Mouse (Mus musculus): Measurements from ENCODE around the gene Acads. TPM values are rescaled to one million over a fixed set of nuclear protein-coding genes. Genes with fewer than 3 reads are reported as not detected.
"Not testable (repeated sequence)": the region's sequence is repeated elsewhere in the genome, so short reads cannot be mapped to it uniquely, and the experiment has no call there.

The Acads gene
- polyA plus RNA-seq, 1 experiment from 2014 or later = 21.6 TPM

DNA sequence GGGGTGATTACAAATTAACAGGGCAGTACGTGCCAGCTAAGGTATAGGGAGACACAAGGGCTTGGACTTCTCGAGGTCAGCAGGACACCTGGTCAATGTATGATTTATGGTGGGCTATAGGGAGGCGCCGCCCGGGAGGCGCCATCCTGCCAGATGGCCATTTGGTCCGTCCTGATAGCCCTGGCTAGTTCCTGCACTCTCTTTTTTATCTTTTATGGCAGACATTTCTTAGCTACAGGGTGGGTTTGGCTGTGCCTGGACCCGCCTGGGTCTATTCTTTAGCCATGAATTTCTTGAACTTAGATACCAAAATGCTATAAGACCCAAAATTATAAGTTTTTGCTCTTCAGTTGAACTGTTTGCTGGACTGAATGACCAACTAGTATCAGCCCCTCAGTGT, 45.8 kb downstream of the Acads start:
- WGBS = 85% methylated on average over 8 of the region's 8 CpGs
- not testable (repeated sequence) for H3K4me1 ChIP-seq (ENCODE audit: control insufficient read depth, insufficient read depth, low read length); H3K27me3 ChIP-seq (ENCODE audit: control insufficient read depth, insufficient read depth, low read length); H3K4me2 ChIP-seq; H3K9ac ChIP-seq (ENCODE audit: low read length); DNase-seq (ENCODE audit: low spot score, missing footprints); ATAC-seq (ENCODE audit: low FRiP score); H3K9me3 ChIP-seq (ENCODE audit: control insufficient read depth, low read length); H3K4me3 ChIP-seq (ENCODE audit: low read depth, low read length); H3K36me3 ChIP-seq (ENCODE audit: control insufficient read depth, insufficient read depth, low read length); H3K27ac ChIP-seq (ENCODE audit: low read depth, low read length)

DNA sequence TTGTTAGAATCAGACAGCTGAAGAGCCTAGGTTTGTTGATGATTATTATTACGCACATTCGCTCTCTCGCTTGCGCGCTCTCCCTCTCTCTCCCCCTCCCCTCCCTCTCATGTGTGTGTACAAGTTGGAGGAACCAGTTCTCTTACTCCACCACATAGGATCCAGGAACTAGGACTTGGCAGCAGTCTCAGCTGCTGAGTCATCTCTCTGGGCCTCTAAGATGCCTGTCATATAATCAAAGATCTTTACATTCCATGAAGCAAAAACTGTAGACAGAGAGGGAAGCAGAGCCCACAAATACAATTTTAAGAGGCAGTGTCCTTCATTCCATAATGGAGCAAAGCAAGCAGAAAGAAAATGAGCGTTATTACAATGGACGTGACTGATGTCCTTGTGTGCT, 47.0 kb downstream of the Acads start:
- Histone ChIP-seq H3K27ac (ENCODE audit: low read depth, low read length) (no peak overlapping the region), H3K9ac (ENCODE audit: low read length) (no peak overlapping the region), H3K4me2 (no peak overlapping the region), H3K36me3 (ENCODE audit: control insufficient read depth, insufficient read depth, low read length) (0 out of 2 replicates have a peak, but pooled peaks cover 3% of the 10 kb centered on the region), H3K4me1 (ENCODE audit: control insufficient read depth, insufficient read depth, low read length) (no peaks in the 10 kb centered on the region), H3K9me3 (ENCODE audit: control insufficient read depth, low read length) (no peaks in the 10 kb centered on the region), H3K4me3 (ENCODE audit: low read depth, low read length) (no peak overlapping the region), H3K27me3 (ENCODE audit: control insufficient read depth, insufficient read depth, low read length) (no peaks in the 10 kb centered on the region)
- 98% methylated on average over 7 of the region's 7 CpGs for WGBS
- no peak for ATAC-seq (ENCODE audit: low FRiP score)
- DNase-seq (ENCODE audit: low spot score, missing footprints) = no peak

DNA sequence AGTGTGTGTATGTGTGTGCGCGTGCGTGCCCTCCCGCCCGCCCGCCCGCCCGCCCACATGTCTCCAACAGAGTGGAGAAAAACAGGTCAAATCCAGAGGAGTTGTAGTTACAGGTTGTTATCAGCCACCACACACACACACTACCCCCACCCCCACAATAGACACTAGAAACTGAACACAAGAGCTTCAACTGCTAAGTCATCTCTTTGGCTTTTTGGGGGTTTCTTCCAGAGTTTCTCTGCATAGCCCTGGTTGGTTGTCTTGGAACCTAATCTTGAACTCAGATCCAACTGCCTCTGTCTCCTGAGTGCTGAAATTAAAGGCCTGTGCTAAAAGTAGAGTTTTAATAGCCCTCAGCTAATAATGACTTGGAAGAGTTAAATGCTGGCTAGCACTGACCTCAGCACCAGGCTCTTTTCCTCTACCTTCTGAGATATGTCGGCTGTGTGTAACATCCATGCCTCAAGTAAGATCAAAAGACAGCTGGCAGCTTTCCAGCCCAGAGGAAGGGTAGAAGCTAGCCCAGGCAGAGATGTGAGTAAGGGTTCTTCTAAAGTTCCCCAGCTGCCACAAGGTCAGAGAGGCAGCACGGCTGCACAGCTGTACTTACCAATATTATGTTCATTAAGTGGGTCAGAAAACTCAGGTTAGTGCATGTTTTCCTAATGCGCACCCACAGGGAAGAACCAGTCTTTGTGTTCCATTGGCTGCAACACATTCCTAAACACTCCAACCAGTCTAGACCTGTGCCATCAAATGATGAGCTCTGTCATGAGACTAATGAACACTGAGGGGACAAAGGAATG, 47.8 kb downstream of the Acads start:
- DNase-seq (ENCODE audit: low spot score, missing footprints) (no peak), ATAC-seq (ENCODE audit: low FRiP score) (no peak)
- no peaks in the 10 kb centered on the region for H3K9me3 ChIP-seq (ENCODE audit: control insufficient read depth, low read length)
- WGBS = 95% methylated on average over 11 of the region's 11 CpGs
- H3K4me2 ChIP-seq = no peak overlapping the region
- no peaks in the 10 kb centered on the region for H3K27me3 ChIP-seq (ENCODE audit: control insufficient read depth, insufficient read depth, low read length)
- 0 out of 2 replicates have a peak, but pooled peaks cover 3% of the 10 kb centered on the region for H3K36me3 ChIP-seq (ENCODE audit: control insufficient read depth, insufficient read depth, low read length)
- no peak overlapping the region for H3K4me3 ChIP-seq (ENCODE audit: low read depth, low read length)
- no peak overlapping the region for H3K27ac ChIP-seq (ENCODE audit: low read depth, low read length)
- no peaks in the 10 kb centered on the region for H3K4me1 ChIP-seq (ENCODE audit: control insufficient read depth, insufficient read depth, low read length)
- no peak overlapping the region for H3K9ac ChIP-seq (ENCODE audit: low read length)

DNA sequence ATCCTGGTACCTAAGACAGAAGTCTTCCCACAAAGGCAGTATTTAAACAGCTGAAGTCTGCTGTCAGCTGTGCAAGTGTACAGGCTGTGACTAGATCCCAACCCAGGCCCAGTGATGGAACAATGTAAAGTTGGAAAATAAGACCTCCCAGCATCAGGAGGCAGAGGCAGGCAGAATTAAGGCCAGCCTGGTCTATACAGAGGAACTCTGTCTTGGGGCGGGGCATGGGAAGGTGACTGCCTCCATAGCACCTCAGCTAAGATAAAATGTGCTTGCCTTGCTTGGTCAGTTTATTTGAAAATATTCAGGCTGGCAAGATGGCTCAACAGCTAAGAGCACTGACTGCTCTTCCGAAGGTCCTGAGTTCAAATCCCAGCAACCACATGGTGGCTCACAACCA, 48.7 kb downstream of the Acads start:
- ATAC-seq (ENCODE audit: low FRiP score) = no peak
- Histone ChIP-seq H3K4me2 (no peak overlapping the region), H3K9ac (ENCODE audit: low read length) (no peak overlapping the region), H3K36me3 (ENCODE audit: control insufficient read depth, insufficient read depth, low read length) (no peaks in the 10 kb centered on the region), H3K27me3 (ENCODE audit: control insufficient read depth, insufficient read depth, low read length) (no peaks in the 10 kb centered on the region), H3K4me1 (ENCODE audit: control insufficient read depth, insufficient read depth, low read length) (no peaks in the 10 kb centered on the region), H3K9me3 (ENCODE audit: control insufficient read depth, low read length) (no peaks in the 10 kb centered on the region), H3K27ac (ENCODE audit: low read depth, low read length) (no peak overlapping the region), H3K4me3 (ENCODE audit: low read depth, low read length) (no peak overlapping the region)
- no peak for DNase-seq (ENCODE audit: low spot score, missing footprints)
- 98% methylated on average over 2 of the region's 2 CpGs for WGBS

DNA sequence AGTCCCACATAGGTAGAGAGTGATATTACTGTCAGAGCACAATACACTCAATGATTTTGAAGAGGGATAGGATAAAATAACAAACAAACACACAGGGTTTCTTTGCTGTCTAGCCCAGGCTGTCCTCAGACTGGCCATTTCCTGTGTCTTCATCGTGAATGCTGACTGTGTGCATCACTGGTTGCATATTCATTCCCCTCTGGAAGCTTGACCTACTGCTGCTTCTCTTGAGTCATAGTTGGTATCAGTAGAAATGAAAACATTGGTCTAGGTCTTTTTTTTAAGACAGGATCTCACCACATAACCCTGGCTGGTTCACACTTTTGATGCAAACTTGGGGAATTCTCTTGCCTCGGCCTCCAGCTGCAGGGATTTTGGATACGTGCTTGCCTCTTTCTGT, 49.5 kb downstream of the Acads start:
- ATAC-seq (ENCODE audit: low FRiP score) = no peak
- no peak for DNase-seq (ENCODE audit: low spot score, missing footprints)
- H3K4me2 ChIP-seq = no peak overlapping the region
- H3K4me3 ChIP-seq (ENCODE audit: low read depth, low read length) = no peak overlapping the region
- no peak overlapping the region for H3K27ac ChIP-seq (ENCODE audit: low read depth, low read length)
- no peaks in the 10 kb centered on the region for H3K36me3 ChIP-seq (ENCODE audit: control insufficient read depth, insufficient read depth, low read length)
- 88% methylated on average over 3 of the region's 3 CpGs for WGBS
- H3K9ac ChIP-seq (ENCODE audit: low read length) = no peak overlapping the region
- no peaks in the 10 kb centered on the region for H3K27me3 ChIP-seq (ENCODE audit: control insufficient read depth, insufficient read depth, low read length)
- H3K4me1 ChIP-seq (ENCODE audit: control insufficient read depth, insufficient read depth, low read length) = no peaks in the 10 kb centered on the region
- H3K9me3 ChIP-seq (ENCODE audit: control insufficient read depth, low read length) = no peaks in the 10 kb centered on the region

DNA sequence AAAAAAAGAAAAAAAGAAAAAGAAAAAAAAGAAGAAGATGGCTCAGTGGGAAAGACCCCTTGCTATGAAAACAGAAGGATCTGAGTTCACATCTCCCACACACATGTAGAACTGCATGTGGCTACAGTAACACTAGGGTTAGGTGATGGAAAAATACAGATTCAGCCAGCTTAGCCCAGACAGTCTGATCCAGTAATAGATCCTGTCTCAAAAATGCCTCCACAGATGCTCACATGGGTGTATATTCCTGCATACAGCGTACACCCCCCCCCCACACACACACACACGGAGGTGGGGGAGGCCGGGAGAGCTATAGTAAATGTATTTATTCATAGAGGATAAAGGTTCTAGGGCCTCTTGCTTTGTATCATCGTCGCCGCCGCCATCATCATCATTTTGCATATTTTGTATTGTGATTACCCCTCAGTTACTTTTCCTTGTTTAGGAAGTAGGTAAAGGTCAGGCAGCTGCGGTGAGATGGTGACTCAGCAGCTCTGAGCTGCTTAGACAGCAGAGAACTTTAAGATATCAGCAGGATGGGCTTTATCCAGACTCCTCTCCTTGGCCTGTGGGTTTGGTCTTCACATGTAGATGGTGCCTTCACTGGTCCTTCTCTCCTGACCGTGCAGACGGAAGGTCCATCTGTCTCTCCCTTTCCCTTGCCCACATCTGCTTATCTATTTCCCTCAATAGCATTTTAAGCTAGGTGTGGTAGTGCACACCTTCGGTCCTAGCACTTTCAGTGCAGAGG, 50.3 kb downstream of the Acads start:
- WGBS = 96% methylated on average over 11 of the region's 11 CpGs
- Histone ChIP-seq H3K36me3 (ENCODE audit: control insufficient read depth, insufficient read depth, low read length) (no peaks in the 10 kb centered on the region), H3K27ac (ENCODE audit: low read depth, low read length) (no peak overlapping the region), H3K4me2 (no peak overlapping the region), H3K9me3 (ENCODE audit: control insufficient read depth, low read length) (no peaks in the 10 kb centered on the region), H3K9ac (ENCODE audit: low read length) (no peak overlapping the region), H3K4me1 (ENCODE audit: control insufficient read depth, insufficient read depth, low read length) (no peaks in the 10 kb centered on the region), H3K27me3 (ENCODE audit: control insufficient read depth, insufficient read depth, low read length) (no peaks in the 10 kb centered on the region), H3K4me3 (ENCODE audit: low read depth, low read length) (no peak overlapping the region)
- no peak for ATAC-seq (ENCODE audit: low FRiP score)
- DNase-seq (ENCODE audit: low spot score, missing footprints) = no peak

DNA sequence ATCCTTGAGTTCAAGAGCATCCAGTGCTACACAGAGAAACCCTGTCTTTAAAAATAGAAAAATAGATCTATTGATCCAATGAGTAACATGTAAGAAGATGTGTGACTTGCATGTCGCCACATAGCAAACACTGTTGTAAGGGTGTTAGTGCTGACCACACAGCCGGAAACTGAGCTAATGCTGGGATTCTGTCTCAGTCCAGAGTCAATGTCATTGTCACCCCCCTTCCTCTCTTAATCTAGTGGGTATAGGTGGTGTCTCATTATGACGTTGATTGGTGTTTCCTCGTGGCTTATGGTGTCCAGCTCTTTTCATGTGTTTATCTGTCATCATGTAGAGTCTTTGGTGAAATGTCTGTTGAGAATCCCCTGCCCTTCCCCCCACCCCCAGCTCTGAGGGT, 52.9 kb downstream of the Acads start:
- Histone ChIP-seq H3K27ac (ENCODE audit: low read depth, low read length) (no peak overlapping the region), H3K4me2 (no peak overlapping the region), H3K27me3 (ENCODE audit: control insufficient read depth, insufficient read depth, low read length) (no peaks in the 10 kb centered on the region), H3K4me1 (ENCODE audit: control insufficient read depth, insufficient read depth, low read length) (no peaks in the 10 kb centered on the region), H3K4me3 (ENCODE audit: low read depth, low read length) (no peak overlapping the region), H3K9ac (ENCODE audit: low read length) (no peak overlapping the region), H3K36me3 (ENCODE audit: control insufficient read depth, insufficient read depth, low read length) (no peaks in the 10 kb centered on the region), H3K9me3 (ENCODE audit: control insufficient read depth, low read length) (no peaks in the 10 kb centered on the region)
- WGBS = 85% methylated on average over 4 of the region's 4 CpGs
- DNase-seq (ENCODE audit: low spot score, missing footprints) (no peak), ATAC-seq (ENCODE audit: low FRiP score) (no peak)

DNA sequence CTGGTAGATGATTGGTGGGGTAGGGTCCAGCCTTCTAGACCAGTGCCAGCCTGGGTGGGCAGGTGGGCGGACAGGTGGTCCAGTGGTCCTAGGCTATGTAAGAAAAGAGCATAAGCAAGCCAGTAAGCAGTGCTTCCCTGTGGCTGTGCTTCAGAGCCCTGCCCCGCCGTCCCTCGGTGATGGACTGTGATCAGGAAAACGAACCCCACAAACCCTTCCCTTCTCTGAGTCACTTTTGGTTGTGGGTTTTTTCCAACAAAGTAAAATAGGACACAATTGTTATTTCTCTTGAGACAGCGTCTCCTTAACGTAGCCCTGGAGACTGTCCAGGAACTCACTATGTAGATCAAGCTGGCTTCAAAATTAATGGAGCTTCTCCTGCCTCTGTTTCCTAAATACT, 55.8 kb downstream of the Acads start:
- no peak overlapping the region for H3K9ac ChIP-seq (ENCODE audit: low read length)
- WGBS = 93% methylated on average over 7 of the region's 7 CpGs
- no peaks in the 10 kb centered on the region for H3K4me1 ChIP-seq (ENCODE audit: control insufficient read depth, insufficient read depth, low read length)
- DNase-seq (ENCODE audit: low spot score, missing footprints) (no peak), ATAC-seq (ENCODE audit: low FRiP score) (no peak)
- no peaks in the 10 kb centered on the region for H3K36me3 ChIP-seq (ENCODE audit: control insufficient read depth, insufficient read depth, low read length)
- no peaks in the 10 kb centered on the region for H3K27me3 ChIP-seq (ENCODE audit: control insufficient read depth, insufficient read depth, low read length)
- no peak overlapping the region for H3K4me2 ChIP-seq
- H3K4me3 ChIP-seq (ENCODE audit: low read depth, low read length) = no peak overlapping the region
- H3K9me3 ChIP-seq (ENCODE audit: control insufficient read depth, low read length) = no peaks in the 10 kb centered on the region
- H3K27ac ChIP-seq (ENCODE audit: low read depth, low read length) = no peak overlapping the region

DNA sequence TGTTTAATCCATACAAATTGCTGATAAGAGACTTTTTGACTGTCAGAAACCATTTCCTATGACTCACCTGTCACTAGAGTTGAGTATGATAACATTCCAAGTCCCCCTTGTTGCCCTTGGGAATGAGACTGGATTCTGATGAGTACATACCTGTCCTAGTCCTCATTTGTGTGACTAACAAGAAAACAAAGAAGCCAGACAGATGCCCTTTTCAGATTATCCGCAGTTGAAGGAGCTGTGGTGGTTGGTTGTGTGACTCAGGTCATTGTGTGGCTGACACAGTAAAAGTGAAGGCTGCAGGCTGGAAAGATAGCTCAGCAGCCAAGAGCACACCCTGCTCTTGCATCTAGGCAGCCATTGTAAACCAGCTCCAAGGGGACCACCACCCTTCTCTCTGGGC, 56.6 kb downstream of the Acads start:
- no peak for ATAC-seq (ENCODE audit: low FRiP score)
- Histone ChIP-seq H3K4me3 (ENCODE audit: low read depth, low read length) (no peak overlapping the region), H3K36me3 (ENCODE audit: control insufficient read depth, insufficient read depth, low read length) (no peaks in the 10 kb centered on the region), H3K4me1 (ENCODE audit: control insufficient read depth, insufficient read depth, low read length) (no peaks in the 10 kb centered on the region), H3K9me3 (ENCODE audit: control insufficient read depth, low read length) (no peaks in the 10 kb centered on the region), H3K27me3 (ENCODE audit: control insufficient read depth, insufficient read depth, low read length) (no peaks in the 10 kb centered on the region), H3K4me2 (no peak overlapping the region), H3K9ac (ENCODE audit: low read length) (no peak overlapping the region), H3K27ac (ENCODE audit: low read depth, low read length) (no peak overlapping the region)
- no peak for DNase-seq (ENCODE audit: low spot score, missing footprints)
- 80% methylated on average over 1 of the region's 1 CpGs for WGBS

Measured in midbrain, embryonic 11.5 days (tissue).